Mouse (Mus musculus) thymus, postnatal 25 days (tissue): ENCODE measurements around the gene Mcur1.

Experiments
- DNase-seq: peaks from one replicate; pipeline ENCODE4 v3.0.0; 2022

Gene Mcur1

DNA sequence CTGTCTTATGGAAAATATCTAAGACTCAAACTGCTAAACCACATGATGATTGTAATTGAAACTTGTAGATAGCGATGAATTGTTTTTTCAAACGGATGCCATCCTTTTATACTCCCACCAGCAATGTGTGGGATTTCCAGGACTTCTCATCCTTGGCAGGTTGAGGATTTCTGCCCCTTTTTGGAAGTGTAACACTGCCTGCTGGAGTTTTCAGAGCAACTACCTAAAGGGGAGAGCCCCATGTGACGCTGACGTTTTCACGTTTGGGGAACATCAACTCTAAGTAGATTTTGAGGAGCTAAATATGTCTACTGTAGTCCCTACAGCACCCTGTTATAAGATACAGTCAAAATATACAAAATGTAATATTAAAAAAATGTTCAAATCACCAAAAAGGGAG lies 2.7 kb upstream of the Mcur1 start:
- no peak for DNase-seq

DNA sequence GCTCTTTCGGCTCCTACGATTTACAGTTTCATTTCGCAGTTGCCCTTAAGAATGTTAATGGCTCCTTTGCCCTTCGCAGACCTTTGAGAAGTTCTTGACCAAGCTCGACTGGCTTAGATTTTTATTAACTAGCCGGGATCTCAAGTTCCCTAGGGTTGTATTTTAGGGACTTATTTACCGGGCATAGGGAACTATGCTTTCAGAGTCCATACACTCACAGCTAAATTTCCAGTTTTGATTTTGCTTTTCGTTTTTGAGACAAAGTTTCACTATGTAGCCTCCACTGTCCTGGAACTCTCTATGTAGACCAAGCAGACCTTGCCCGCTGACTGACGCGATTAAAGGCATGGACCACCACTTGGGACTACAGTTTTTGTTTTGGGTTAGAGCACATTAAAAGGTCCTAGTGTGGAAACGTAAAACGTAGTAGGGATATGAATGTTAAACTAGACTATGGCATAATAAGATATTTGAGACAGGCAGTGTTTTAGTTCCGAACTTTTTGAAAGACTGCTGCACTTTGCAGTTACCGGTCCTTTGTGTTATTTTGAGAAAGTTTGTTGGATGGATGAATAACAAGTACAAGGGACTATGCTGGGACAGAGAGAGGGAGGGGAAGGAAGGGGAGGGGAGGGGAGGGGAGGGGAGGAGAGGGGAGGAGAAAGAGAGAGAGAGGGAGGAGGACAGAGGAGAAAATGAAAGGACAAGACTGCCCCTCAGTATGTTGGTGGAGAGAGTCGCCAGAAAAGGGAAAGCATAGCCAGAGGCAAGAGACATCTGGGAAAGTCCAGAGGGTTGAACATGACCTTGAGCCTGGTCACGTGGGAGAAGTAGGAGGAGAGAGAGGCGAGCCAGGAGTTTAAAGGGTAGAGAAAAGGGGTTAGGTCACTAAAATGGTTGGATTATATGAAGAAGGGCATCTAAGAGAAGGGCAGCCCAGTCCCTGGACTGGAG lies 744 bp upstream of the Mcur1 start:
- DNase-seq, result no peak

DNA sequence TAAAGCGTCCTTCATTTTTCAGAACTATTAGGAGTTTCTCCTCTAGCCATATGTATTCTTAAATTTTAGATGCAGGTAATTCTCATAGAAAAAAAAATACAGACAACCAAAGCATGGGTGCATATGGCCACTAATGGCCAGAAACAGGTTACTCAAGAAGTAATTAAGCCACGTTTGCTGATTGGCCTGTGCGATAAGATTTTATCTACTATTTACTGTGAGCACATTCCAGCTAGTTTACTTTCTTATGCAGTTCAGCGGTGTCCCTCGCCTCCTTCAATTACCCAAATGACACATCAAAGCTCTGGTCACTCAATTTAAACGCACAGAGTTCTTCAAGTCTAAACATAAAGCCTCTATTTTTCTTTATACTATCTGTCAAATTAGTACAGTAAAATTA lies 1.0 kb downstream of the Mcur1 start:
- DNase-seq, result no peak

DNA sequence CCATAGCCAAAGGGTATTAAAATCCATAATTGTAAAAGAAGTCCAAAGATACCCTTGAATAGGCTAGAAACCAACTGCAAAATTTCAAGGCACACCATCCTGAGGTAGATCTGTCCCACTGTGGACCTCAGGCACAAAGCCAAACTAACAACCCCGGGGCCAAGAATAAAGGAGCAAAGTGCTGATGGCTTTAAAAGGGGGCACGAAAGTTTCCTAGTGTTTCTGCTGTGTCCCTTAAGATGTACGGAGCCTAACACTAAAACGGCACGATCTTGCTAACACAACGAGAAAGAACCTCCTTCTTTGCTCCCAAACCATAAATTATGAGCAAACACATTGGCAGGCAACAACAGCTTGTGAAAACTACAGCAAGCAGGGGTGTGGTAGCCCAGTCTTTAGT lies 1.6 kb downstream of the Mcur1 start:
- no peak for DNase-seq

DNA sequence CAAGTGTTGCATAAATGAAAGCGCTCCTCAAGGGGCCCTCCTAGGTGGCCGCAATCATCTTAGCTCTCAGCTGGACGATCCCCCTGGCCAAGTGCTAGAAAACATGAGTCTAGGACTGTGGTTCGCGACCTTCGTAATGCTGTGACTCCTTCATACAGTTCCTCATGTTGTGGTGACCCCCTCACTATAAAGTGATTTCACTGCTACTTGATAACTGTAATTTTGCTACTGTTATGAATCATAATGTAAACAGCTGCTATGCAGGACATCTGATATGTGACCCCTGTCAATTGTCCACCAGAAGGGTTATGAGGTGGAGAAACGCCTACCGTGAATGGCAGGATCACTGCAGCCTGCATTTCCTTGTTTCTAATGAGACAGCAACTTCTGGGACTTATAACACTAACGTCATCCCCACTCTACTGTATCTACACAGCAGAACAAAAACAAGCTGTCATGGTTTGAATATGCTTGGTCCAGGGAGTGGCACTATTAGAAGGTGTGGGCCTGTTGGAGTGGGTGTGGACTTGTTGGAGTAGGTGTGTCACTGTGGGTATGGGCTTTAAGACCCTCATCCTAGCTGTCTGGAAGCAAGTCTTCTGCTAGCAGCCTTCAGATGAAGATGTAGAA lies 3.0 kb downstream of the Mcur1 start:
- no peak for DNase-seq

DNA sequence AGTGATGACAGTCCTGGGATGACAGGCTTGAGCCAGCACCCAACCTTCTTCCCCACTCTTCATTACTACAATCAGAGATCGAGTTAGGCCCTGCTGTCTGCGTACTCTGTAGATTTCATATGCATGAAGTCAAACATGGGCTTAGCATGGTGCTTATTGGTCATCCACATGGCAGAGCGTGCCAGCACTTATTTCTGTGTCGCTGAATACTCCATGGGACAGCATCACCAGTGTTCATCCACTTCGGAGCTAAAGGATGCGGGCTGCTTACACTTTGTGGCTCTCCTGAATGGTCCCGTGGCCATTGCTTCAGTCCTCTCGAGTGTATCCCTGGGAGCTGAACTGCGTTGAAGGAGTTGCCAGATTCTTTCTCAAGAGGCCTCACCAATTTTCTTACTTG lies 4.7 kb downstream of the Mcur1 start:
- no peak for DNase-seq

DNA sequence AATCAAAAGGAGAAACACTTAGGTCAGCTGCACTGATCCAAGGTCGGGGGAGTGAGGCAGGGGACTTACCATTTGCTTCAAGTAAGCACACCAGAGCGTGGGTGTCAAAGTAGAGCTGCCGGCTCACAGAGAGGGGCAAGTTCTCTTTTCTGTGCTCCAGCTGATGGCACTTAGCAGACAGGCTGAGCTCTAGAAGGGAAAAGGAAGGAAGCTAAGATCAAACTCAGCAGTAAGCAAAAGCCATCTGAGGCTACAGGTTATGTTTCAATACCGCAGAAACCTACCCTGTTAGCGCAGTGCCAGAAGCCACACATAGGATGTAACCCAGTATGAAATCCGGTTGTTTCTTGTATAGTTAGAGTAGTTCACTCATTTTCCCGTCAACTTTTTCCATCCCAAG lies 5.2 kb downstream of the Mcur1 start:
- DNase-seq, result peak; percentile 50

DNA sequence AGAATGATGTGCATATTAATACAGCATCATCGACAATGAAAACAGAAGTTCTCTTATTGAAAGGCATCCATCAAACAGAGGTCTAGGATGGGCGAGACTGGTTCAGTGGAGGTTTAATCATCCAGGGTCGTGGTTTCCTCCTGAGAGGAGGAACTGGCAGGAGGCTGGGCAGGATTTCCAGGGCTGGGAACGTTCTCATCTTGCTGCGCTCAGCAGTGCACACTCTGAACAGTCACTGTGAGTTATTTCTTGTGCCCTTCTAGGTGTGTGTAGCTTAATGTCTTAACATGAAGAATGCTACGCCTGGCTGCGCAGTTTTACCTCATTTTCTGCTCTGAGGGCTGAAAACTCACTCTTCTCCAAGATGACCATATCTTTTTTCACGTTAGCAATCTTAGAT lies 9.3 kb downstream of the Mcur1 start:
- DNase-seq, result no peak

DNA sequence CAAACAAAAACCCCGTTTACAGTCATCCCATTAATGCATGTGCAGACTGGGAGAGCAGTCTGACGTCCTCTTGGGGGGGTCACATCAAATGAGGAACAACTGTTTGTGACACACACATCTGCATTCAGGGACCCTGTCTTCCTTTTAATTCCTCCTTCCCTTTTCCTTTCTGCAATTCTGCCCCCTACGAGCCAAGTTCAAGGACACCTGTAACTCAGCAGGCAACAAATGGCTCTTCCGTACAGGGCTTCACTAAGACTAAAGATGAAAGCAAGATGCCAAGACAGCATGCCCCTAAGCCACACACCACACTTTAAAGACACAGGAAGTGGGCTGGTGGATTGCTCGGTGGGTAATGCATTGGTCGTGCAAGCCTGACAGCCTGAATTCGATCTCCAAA lies 10.1 kb downstream of the Mcur1 start:
- DNase-seq, result peak; percentile 8

DNA sequence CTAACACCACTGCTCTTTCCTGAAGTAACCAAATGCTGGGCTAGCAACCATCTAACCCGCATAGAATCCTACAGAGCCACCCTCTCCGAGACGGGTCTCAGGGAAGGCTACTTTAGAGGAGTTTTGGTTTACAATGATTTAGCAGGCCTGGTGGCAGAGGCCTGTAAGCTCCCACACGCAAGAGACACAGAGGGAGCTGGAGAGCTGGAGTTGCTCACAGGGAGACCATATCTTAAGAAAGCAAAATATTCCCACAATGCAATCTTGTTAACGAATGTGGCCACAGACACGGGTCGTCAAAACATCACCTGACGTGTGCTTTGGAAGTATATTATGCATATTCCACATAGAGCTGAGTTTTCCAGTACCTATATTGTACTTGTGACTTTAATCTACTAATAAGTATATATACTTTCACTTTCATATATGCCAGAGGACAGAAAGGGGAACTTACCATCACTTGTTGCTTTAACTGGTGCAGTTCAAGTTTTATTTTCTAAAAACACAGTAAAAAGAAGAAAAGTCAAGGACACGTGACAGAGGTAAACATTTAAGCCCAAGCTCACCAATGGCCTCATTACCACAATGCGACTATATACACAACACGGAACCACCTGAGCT lies 10.8 kb downstream of the Mcur1 start:
- DNase-seq, result no peak

DNA sequence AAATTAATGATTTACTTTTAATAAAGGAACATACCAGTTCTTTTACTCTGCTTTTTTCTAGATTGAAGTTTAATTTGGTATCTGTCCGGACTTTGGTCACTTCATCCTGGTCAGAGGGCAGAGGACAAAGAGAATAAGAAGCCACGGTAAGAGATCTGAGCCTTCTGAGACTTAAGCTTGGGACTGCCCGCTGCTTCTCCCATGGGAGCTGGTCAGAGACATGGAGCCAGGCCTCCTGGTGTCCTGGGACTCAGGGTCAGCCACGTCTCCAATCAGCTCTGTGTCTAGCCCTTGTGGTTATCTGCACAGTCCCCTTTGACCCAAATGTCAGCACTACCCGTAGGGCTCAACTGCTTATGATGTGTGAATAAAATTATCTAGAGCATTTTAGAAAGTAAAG lies 11.4 kb downstream of the Mcur1 start:
- DNase-seq, result no peak

DNA sequence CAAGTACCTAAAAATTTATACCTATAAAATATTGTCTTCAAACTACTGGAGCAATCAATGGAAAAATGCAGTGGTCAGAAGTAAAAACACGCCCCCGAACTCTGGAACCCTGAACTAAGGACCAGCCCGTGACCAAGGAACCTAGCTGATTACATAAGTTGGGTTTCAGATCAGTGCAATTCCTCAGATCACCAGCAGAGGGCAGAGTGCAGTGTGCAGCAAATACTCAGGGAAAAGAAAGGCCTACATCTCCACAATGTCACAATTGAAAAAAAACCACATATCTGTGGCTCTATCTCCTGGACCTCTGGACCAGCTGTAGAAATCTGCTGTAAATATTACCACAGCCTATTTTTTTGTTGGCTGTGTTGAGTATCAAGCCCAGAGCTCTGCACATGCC lies 13.1 kb downstream of the Mcur1 start:
- DNase-seq, result peak; percentile 80

DNA sequence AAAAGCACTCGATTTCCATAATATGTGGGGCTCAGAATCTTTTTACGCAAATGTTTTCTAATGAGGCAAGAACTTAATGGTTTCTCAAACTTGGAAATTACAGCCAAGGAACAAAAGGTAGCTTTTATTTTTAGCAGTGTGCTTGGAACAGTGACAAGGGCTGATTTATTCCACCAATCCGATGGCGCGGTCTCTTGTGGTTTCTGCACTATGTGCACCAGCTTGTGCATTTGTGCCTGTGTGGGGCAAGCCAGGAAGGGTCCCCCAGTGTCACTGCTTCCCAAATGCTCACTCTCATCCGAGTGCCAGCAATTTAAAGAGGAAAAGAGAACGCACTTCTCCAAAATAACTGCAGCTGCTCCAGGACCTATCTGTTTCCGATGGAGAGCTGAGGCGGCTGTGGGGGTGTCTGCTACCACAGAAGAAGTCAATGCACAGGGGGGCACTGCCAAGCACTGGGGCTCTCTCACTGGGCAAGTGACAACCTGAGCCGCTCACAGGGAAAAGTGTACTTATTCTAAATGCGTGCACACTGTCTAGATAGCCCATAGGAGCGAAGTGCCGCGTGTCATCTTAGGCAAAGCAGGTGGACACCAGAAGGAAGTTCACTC lies 19.7 kb downstream of the Mcur1 start:
- DNase-seq, result no peak

DNA sequence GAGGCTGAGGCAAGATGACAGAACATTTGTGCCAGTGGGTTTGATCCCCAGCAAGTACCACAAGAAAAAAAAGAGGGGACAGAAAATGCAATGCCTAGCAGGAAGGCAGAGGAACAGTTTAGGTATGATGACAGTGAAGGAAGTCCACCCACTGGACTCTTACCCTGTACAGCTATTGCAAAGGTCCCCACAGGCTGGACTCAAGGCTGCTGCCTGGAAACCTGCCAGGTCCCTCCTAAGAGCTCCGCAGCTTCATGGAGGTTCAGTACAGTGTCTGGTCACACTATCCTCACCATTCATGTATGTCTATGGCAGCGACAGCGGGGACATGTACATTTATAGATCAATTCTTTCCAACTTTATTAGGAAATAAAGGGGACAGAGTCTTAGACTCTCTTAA lies 20.6 kb downstream of the Mcur1 start:
- DNase-seq, result no peak

DNA sequence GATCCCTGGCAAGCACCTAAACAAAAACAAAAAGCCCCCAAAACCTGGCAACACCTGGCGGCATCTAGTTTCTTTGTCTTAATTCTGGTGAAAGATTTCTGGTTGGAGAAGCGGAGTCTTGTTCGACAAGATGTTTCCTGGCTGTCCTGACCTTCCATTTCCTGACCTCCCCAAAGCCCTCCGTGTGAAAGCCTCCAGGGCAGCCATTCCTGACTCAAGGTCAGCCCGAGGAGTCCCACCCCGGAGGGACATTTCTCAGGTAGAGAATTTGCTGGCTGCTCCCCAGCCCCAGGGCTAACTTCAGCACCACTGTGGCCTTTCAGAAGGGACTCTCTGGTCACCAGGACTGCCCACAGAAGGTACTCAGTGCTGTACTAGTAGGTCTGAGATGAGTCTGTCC lies 22.1 kb downstream of the Mcur1 start:
- no peak for DNase-seq

DNA sequence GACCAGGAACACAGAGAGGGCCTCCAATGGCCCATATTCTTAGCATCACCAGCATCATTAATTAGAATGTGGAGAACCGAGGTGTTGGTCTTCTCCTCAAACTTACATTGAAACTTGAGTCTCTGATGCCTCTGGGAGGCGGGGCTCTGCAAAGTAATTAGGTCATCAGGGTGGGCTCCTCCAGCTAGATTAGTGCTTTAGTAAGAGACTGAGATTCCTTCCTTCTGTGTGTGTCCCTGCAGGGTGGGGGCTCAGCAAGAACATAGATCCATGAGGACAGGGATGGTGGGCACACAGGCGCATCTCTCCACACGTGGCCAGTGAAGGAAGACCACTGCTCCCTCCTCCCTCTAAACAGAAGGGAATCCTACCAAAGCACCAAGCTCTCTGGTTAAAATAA lies 26.0 kb downstream of the Mcur1 start:
- no peak for DNase-seq

DNA sequence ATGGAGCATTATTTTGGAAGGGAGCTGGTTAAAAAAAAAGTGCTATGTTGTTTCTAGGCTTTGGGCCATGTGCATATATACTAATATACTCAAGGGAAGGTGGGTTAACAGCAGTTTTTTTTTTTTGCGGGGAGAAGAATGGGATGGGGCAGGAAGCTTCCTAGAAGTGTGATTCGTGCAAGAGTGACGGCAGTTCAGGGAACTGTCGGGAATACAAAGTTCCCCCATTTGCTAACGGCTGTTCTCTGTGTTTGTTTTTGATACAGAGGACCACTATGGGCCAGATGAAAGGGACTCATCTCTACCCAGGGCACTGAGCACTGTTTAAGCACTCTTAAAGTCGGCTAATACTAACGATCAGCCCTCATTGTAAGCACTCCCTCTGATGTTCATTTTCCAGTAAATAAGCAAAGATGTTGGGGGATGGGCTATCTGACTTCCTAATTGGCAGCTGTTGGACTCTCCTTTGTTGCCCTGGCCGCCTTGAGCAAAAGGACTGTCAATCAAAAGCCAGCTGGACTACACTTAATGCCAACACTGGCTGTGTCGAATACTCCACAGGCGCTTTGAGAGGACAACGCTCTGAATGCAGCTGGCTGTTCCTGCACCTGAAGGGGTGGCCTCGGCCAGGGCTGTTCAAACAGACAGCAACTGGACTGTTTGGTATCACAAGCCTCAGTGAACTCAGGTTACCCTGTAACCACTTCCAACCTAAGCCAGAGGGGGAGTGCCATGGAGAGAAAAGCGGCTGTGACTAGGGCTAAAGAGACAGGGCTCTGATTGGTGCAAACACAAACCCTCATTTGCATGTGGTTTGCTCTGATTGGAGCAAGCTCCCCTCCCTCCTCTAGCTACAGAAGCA lies 28.9 kb downstream of the Mcur1 start:
- DNase-seq, result peak; percentile 33

DNA sequence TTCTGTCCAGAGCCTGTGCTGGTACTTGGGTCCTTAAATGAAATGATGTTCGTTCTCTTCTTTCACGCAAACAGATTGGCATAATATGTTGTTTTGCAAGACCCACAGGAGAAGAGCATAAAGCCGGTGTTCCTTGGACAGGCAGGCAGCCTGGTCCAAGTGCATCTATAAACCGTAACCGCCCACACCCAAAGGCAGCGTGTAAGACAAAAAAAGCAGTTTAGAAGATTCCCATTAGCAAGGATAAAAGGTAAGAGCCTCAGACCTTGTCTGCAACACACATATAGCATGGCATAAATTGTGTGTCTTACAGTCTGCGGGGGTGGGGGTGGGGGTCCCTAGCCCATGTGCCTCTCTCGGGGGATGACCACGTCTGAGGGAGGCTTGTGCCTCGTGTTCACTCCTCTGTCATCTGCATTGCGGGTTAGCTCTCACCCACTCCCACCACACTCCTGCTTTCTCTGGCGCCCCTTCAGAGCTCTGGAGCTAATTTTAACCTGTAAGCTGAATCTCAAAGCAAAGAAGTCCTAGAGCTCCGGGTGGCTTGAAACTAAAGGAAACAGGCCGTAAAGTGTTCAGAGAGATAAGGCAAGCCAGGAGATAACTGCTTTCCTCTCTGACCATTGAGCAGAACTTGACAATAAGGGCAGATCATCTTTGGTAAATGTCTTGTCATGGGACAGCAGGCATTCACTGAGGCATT lies 29.7 kb downstream of the Mcur1 start:
- no peak for DNase-seq

DNA sequence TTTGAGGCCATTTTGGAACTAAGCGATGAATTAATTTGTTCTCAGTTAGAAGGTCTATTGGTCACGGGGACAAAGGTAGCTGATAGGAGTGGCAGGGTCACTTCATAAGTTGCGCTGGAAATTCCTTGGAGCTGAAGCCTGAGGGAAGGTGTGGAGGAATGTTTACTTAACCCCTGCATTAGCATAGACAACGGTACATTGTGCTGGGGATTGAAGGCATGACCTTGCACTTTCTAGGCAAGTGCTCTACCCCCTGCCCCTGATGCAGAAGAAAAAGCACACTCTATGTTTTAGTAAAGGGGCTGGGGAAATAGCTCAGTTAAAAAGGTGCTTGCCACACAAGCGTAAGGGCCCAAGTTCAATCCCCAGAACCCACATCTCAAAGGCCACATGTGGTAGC lies 33.7 kb downstream of the Mcur1 start:
- DNase-seq, result no peak

DNA sequence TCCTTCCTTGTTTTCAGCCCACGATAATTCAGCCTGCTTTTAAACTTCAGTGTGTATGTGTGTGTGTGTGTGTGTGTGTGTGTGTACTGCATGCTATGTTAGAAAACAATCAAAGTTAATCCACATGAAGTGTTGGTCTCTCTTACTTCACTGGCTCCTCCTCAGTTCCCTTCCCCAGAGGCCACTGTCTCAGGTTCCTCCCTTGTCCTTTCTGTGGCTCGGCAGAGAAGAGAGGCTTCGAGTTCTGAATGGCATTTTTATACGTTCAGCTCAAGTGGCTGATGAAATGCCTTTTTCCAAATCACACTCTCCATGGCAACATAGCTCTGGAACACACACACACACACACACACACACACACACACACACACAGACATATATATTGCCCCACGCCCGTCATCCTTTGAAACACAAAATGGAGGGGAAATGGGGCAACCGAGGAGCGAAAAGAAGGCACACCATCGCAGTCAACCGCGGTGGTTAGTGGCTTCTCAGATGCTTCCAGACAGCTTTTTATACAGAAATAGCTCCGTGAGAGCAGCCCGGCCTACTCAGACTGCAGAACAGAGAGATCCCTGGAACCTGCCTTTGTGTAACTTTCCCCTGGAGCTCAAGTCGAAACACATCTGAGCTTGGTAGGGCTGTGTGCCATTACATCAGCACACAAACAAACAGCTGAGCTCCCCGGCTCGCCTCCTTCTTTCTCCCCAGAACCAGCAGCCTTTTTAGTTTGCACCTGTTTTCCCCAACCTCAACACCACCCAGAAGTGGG lies 34.4 kb downstream of the Mcur1 start:
- DNase-seq, result peak; percentile 50
